Mouse (Mus musculus): ENCODE measurements at regions not wholly inside any gene's neighbourhood (a gene's known extent, or its start where the extent isn't known, plus 50 kb on each side); places are given as distances from the start of the nearest gene placed in this dataset.

DNA sequence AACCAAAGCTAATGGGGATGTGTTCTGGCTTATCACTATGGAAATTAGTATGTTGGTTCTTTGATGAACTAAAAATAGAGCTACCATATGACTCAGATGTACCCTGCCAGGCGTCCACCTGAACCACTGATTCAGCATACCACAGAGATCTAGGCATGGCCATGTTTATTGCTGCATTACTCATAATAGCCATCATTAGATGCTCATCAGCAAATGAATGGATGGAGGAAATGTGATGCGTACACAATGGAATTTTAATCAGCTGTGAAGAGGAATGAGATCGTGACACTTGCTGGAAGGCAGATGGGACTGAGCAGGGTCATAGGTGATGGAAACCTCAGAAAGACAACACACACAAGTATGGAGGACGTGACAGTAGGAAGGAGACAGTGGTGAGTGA is 78.7 kb upstream of the Magi3 start:
- no peak for TF ChIP-seq CTCF (IDR thresholded peaks at IDR 0.05 in 2 of 3, conservative IDR thresholded peaks at IDR 0.05 in 1 of 3; ENCODE audit: control insufficient read depth in 1 of 3, insufficient read depth in 1 of 3, low read depth in 2 of 3, low read length in 3 of 3, poor library complexity in 1 of 3, severe bottlenecking in 1 of 3)
- no peak for TF ChIP-seq MYC (IDR thresholded peaks at IDR 0.05; ENCODE audit: low read depth, low read length)
- no peak for TF ChIP-seq GATA1 (IDR thresholded peaks at IDR 0.05; ENCODE audit: low read depth, low read length)
- no peak for TF ChIP-seq MAX (IDR thresholded peaks at IDR 0.05; ENCODE audit: low read length)
- TF ChIP-seq SMC3 (IDR thresholded peaks at IDR 0.05; ENCODE audit: low read depth, low read length): no peak
- no peak for TF ChIP-seq POLR2A (IDR thresholded peaks at IDR 0.05; ENCODE audit: control insufficient read depth in 1 of 2, insufficient read depth in 1 of 2, low read depth in 1 of 2, low read length in 2 of 2, poor library complexity in 1 of 2)
- TF ChIP-seq TBP (IDR thresholded peaks at IDR 0.05; ENCODE audit: low read depth, low read length): no peak
- no peak for TF ChIP-seq ZKSCAN1 (IDR thresholded peaks at IDR 0.05; ENCODE audit: low read depth, low read length)
- no peak for TF ChIP-seq POLR2AphosphoS2 (IDR thresholded peaks at IDR 0.05; ENCODE audit: low read length)

Measured in MEL (cell line).